In genomic region chr7:100848744-100849143, GRCm38 (mm10) we compare ENCODE assay signal across 9 mouse cellular contexts. TPM values are rescaled to one million over a fixed set of nuclear protein-coding genes. Genes with fewer than 3 reads are reported as not detected.
DNase-seq lines count a peak whose midpoint lies in the region; TF ChIP-seq lines count a peak whose summit lies in the region.
"Had no signal": no experiment of that assay in that cellular context is flagged by ENCODE, and none has a peak within 500 bp of the region (broad histone marks: within the 10 kb centered on the region; RNA-seq: fewer than 3 reads in every experiment).

No protein-coding gene starts in this region.

- H3K4me1 ChIP-seq in heart, embryonic 10.5 days = peaks cover 51% of the 10 kb centered on the region
- peaks cover 0 to 2% of the 10 kb centered on the region in 2 experiments; a peak in 1 of 4 replicates for H3K4me1 ChIP-seq in ES-E14 (ENCODE audit: control insufficient read depth in 2 of 2, insufficient read depth in 2 of 2, low read length in 2 of 2, poor library complexity in 1 of 2)

- H3K4me3 ChIP-seq in heart, embryonic 10.5 days = no peak overlapping the region
- H3K4me3 ChIP-seq in ES-E14 (ENCODE audit: insufficient read depth in 1 of 2, low read depth in 1 of 2, low read length in 2 of 2, poor library complexity in 1 of 2, severe bottlenecking in 1 of 2) = no peak overlapping the region
- H3K4me3 ChIP-seq: limb, embryonic 15.5 days had no signal

- peak; percentile 79 to 88 for DNase-seq in heart, postnatal 10 days
- DNase-seq in heart, embryonic 10.5 days (ENCODE audit: low spot score) = no peak
- DNase-seq in ES-E14 (ENCODE audit: low read depth, low spot score) = peak; percentile 61
- DNase-seq in cerebellum, adult 8-10 months = peak; percentile 63
- DNase-seq in gastrocnemius, postnatal 36 days = peak; percentile 63 to 68
- peak; percentile 62 to 81 for DNase-seq in left cerebral cortex, postnatal 10 days (ENCODE audit: extremely low spot score in 1 of 2, low spot score in 2 of 2)
- DNase-seq in naive thymus-derived CD4-positive, alpha-beta T cell, adult 2 months (ENCODE audit: low read depth) = peak; percentile 83
- DNase-seq in testis, postnatal 10 days (ENCODE audit: low spot score) = peak; percentile 85

- no peak overlapping the region for H3K9ac ChIP-seq in ES-E14 (ENCODE audit: insufficient read depth, low read depth, low read length, poor library complexity, severe bottlenecking)
- H3K9ac ChIP-seq: limb, embryonic 15.5 days had no signal

- intact Hi-C loops in heart, postnatal 10 days (cut with DNase I) = loop anchor here (1.0 to 2.0 kb wide), 2 partner anchors 18 to 38 kb away; no protein-coding TSS in a partner anchor
- intact Hi-C loops in gastrocnemius, postnatal 36 days (cut with DNase I) = loop anchor here (1.0 to 2.0 kb wide), 2 partner anchors 18 to 38 kb away; no protein-coding TSS in a partner anchor
- intact Hi-C loops in left cerebral cortex, postnatal 10 days (cut with DNase I) = no loop called here

- peaks cover 20% of the 10 kb centered on the region; the same call in 1 of the 2 replicates for H3K36me3 ChIP-seq in heart, embryonic 10.5 days
- no peaks in the 10 kb centered on the region; the same call in 1 of the 2 replicates for H3K36me3 ChIP-seq in ES-E14 (ENCODE audit: control insufficient read depth, insufficient read depth, low read length, poor library complexity, severe bottlenecking)
- H3K36me3 ChIP-seq: limb, embryonic 15.5 days had no signal

- no peak overlapping the region for H3K27ac ChIP-seq in heart, embryonic 10.5 days
- H3K27ac ChIP-seq in ES-E14 (ENCODE audit: insufficient read depth, low read depth, low read length, poor library complexity, severe bottlenecking) = no peak overlapping the region
- H3K27ac ChIP-seq: limb, embryonic 15.5 days had no signal

- H3K27me3 ChIP-seq in heart, embryonic 10.5 days (ENCODE audit: insufficient read depth, poor library complexity, severe bottlenecking) = no peaks in the 10 kb centered on the region
- H3K27me3 ChIP-seq: limb, embryonic 15.5 days had no signal

- in situ Hi-C loops in ES-E14 (cut with MboI; ENCODE audit: low sequenced_read_pairs in 2 of 2, unreplicated experiment in 2 of 2) = no loop called here

- 40% methylated on average over 6 of the region's 6 CpGs for WGBS in heart, embryonic 10.5 days

- H3K9me3 ChIP-seq in heart, embryonic 10.5 days = no peaks in the 10 kb centered on the region
- H3K9me3 ChIP-seq in ES-E14 (ENCODE audit: control insufficient read depth, insufficient read depth, low read depth, low read length) = no peaks in the 10 kb centered on the region
- H3K9me3 ChIP-seq: limb, embryonic 15.5 days had no signal

TF ChIP-seq in ES-E14, 5 proteins besides CTCF, POLR2A, EP300 and RAD21:
- TF ChIP-seq ZNF384 (IDR thresholded peaks at IDR 0.05; ENCODE audit: low read depth, low read length) (peak; percentile 74), CHD2 (IDR thresholded peaks at IDR 0.05; ENCODE audit: low read depth, low read length) (no peak), MAFK (IDR thresholded peaks at IDR 0.05; ENCODE audit: insufficient read depth, low read depth, low read length) (no peak), ZC3H11A (IDR thresholded peaks at IDR 0.05; ENCODE audit: borderline replicate concordance, low read depth, low read length) (peak; percentile 43; the same call in 1 of the 2 replicates), HCFC1 (IDR thresholded peaks at IDR 0.05; ENCODE audit: borderline replicate concordance, insufficient read depth, low read length) (no peak)

RNA-seq across cellular contexts. Expression of gene Relt, which starts 14.5 kb away (rescaled TPM):
- total RNA-seq in heart, postnatal 10 days (2021) = 1 to 10 TPM; 4.0 to 4.6 TPM
- polyA plus RNA-seq in heart, embryonic 10.5 days (2016; fragmentation: Nextera tagmentation; extraction: Ambion mirVana) = 4.4 and 5.3 TPM in 2 replicates
- total RNA-seq in ES-E14 (2012; rRNA removed) = 16.1 and 19.1 TPM in 2 replicates
- 10 to 100 TPM in 1 of 2 experiments, 1 to 10 TPM in 1; 5.3 to 12.2 TPM for total RNA-seq in gastrocnemius, postnatal 36 days (2021)
- 1 to 10 TPM; 9.0 to 9.4 TPM for total RNA-seq in left cerebral cortex, postnatal 10 days (2021)
